Comparison of ENCODE assay signal across 8 mouse cellular contexts in genomic region chr15:79025687-79026308, GRCm38 (mm10). TPM values are rescaled to one million over a fixed set of nuclear protein-coding genes. Genes with fewer than 3 reads are reported as not detected.
A peak's percentile ranks its signal among the peaks of the same experiment; 100 is the strongest.
DNase-seq lines count a peak whose midpoint lies in the region; ATAC-seq and TF ChIP-seq lines count a peak whose summit lies in the region.

No protein-coding gene starts in this region.

- DNase-seq in cerebellum, postnatal 10 days, result peak; percentile 47 to 54
- no peak for DNase-seq in cerebellum, adult 8-10 months
- DNase-seq in hindbrain, postnatal 0 days (ENCODE audit: low spot score), result peak; percentile 39
- DNase-seq in liver, embryonic 14.5 days (ENCODE audit: low read depth in 3 of 3, low spot score in 3 of 3), result no peak
- DNase-seq in thymus, adult 2 months, result no peak
- DNase-seq in layer of hippocampus, postnatal 14 days (ENCODE audit: low spot score in 2 of 2), result no peak
- DNase-seq in MN1 (ENCODE audit: low spot score), result no peak

- 9% methylated on average over 15 of the region's 18 CpGs for WGBS in hindbrain, postnatal 0 days
- WGBS in liver, embryonic 14.5 days (ENCODE audit: insufficient replicate concordance), result 18% methylated on average over 17 of the region's 18 CpGs
- 50% methylated on average over 18 of the region's 18 CpGs for WGBS in thymus, adult 2 months

- H3K9ac ChIP-seq in hindbrain, postnatal 0 days (replicated peaks; ENCODE audit: low read length), result peak overlapping the region; percentile 28; the same call in 1 of the 2 replicates
- no peak overlapping the region for H3K9ac ChIP-seq in liver, embryonic 14.5 days (replicated peaks)

- H3K4me2 ChIP-seq in hindbrain, postnatal 0 days (ENCODE audit: low read depth, low read length), result peak overlapping the region; percentile 29
- peak overlapping the region; percentile 31 for H3K4me2 ChIP-seq in liver, embryonic 14.5 days (ENCODE audit: low read depth)

- H3K4me1 ChIP-seq in cortical plate, adult 2 months (ENCODE audit: control insufficient read depth, insufficient read depth, low read length), result peaks cover 8% of the 10 kb centered on the region
- peaks cover 17% of the 10 kb centered on the region; the same call in 1 of the 2 replicates for H3K4me1 ChIP-seq in hindbrain, postnatal 0 days (ENCODE audit: insufficient read depth, low read length)
- H3K4me1 ChIP-seq in liver, embryonic 14.5 days (replicated peaks; ENCODE audit: control insufficient read depth in 2 of 2, insufficient read depth in 2 of 2, low read length in 1 of 2), result peaks cover 0 to 8% of the 10 kb centered on the region in 2 experiments; a peak in 3 of 4 replicates
- peaks cover 26% of the 10 kb centered on the region for H3K4me1 ChIP-seq in thymus, adult 2 months (replicated peaks; ENCODE audit: control insufficient read depth, insufficient read depth, low read length)

- no peak for TF ChIP-seq POLR2A in cortical plate, adult 2 months (IDR thresholded peaks at IDR 0.05; ENCODE audit: extremely low read depth, insufficient read depth, low read length)
- TF ChIP-seq POLR2A in thymus, adult 2 months (IDR thresholded peaks at IDR 0.05; ENCODE audit: control insufficient read depth, extremely low read depth, insufficient read depth, low read length, poor library complexity), result no peak

- no peaks in the 10 kb centered on the region for H3K36me3 ChIP-seq in hindbrain, postnatal 0 days (ENCODE audit: insufficient read depth, low read length)
- H3K36me3 ChIP-seq in liver, embryonic 14.5 days (replicated peaks; ENCODE audit: control insufficient read depth, insufficient read depth, low read depth), result no peaks in the 10 kb centered on the region
- no peaks in the 10 kb centered on the region for H3K36me3 ChIP-seq in thymus, adult 2 months (ENCODE audit: control insufficient read depth, insufficient read depth, low read length)

- no peaks in the 10 kb centered on the region for H3K9me3 ChIP-seq in hindbrain, postnatal 0 days (ENCODE audit: low read length)
- no peaks in the 10 kb centered on the region for H3K9me3 ChIP-seq in liver, embryonic 14.5 days (ENCODE audit: control insufficient read depth, low read length)

- TF ChIP-seq EP300 in liver, embryonic 14.5 days (IDR thresholded peaks at IDR 0.05; ENCODE audit: low read depth), result no peak

- no peaks in the 10 kb centered on the region for H3K27me3 ChIP-seq in hindbrain, postnatal 0 days (ENCODE audit: insufficient read depth, low read length)
- peaks cover 59% of the 10 kb centered on the region for H3K27me3 ChIP-seq in liver, embryonic 14.5 days (ENCODE audit: control insufficient read depth, insufficient read depth, low read length)
- H3K27me3 ChIP-seq in thymus, adult 2 months (ENCODE audit: control insufficient read depth, insufficient read depth, low read length), result no peaks in the 10 kb centered on the region; the same call in 1 of the 2 replicates

- ATAC-seq in hindbrain, postnatal 0 days, result no peak
- no peak for ATAC-seq in liver, embryonic 14.5 days (ENCODE audit: insufficient read depth)

- peak overlapping the region; percentile 41 for H3K4me3 ChIP-seq in cortical plate, adult 2 months (ENCODE audit: insufficient read depth, low read length)
- H3K4me3 ChIP-seq in hindbrain, postnatal 0 days (ENCODE audit: low read length), result peak overlapping the region; percentile 8; the same call in 1 of the 2 replicates
- no peak overlapping the region for H3K4me3 ChIP-seq in liver, embryonic 14.5 days (ENCODE audit: insufficient read depth in 1 of 2, low read depth in 2 of 2, low read length in 2 of 2)
- H3K4me3 ChIP-seq in thymus, adult 2 months (ENCODE audit: control insufficient read depth, insufficient read depth, low read length), result no peak overlapping the region

- H3K27ac ChIP-seq in cortical plate, adult 2 months (ENCODE audit: insufficient read depth, low read length), result no peak overlapping the region
- H3K27ac ChIP-seq in hindbrain, postnatal 0 days, result 0 out of 2 replicates have a peak overlapping the region, but pooled peaks have one; percentile 97
- no peak overlapping the region for H3K27ac ChIP-seq in liver, embryonic 14.5 days
- no peak overlapping the region for H3K27ac ChIP-seq in thymus, adult 2 months (ENCODE audit: control insufficient read depth, insufficient read depth, low read length)

- no peak for TF ChIP-seq CTCF in cortical plate, adult 2 months (IDR thresholded peaks at IDR 0.05; ENCODE audit: extremely low read depth, insufficient read depth, low read length)
- TF ChIP-seq CTCF in hindbrain, postnatal 0 days (IDR thresholded peaks at IDR 0.05; ENCODE audit: low read depth), result no peak
- TF ChIP-seq CTCF in liver, embryonic 14.5 days (IDR thresholded peaks at IDR 0.05; ENCODE audit: low read depth), result no peak
- no peak for TF ChIP-seq CTCF in thymus, adult 2 months (IDR thresholded peaks at IDR 0.05; ENCODE audit: borderline replicate concordance, control insufficient read depth, extremely low read depth, insufficient read depth, low read length, poor library complexity)

RNA-seq across cellular contexts. Expression of gene H1f0, which starts 2.5 kb away (rescaled TPM):
- polyA plus RNA-seq in cortical plate, adult 2 months (2012; rRNA removed), result 109 and 124 TPM in 2 replicates
- 211 and 233 TPM in 2 replicates for total RNA-seq in hindbrain, postnatal 0 days (2014; rRNA removed)
- polyA plus RNA-seq in hindbrain, postnatal 0 days (2015; fragmentation: Nextera tagmentation; extraction: Ambion mirVana), result 259 and 272 TPM in 2 replicates
- 53.1 and 65.2 TPM in 2 replicates for polyA plus RNA-seq in liver, embryonic 14.5 days (2012; rRNA removed)
- 47.8 and 52.8 TPM in 2 replicates for polyA plus RNA-seq in liver, embryonic 14.5 days (2014; fragmentation: Nextera tagmentation; extraction: Ambion mirVana)
- polyA plus RNA-seq in thymus, adult 2 months (2012; rRNA removed), result 35.7 and 52.0 TPM in 2 replicates
- 10 to 100 TPM; 88.8 to 94.3 TPM for total RNA-seq in layer of hippocampus, postnatal 14 days (2021)

RNA-seq across cellular contexts. Expression of gene Galr3, which starts 15.9 kb away (rescaled TPM):
- 0.26 and 0.38 TPM in 2 replicates for polyA plus RNA-seq in cortical plate, adult 2 months (2012; rRNA removed)
- 0.47 and 1.2 TPM in 2 replicates for total RNA-seq in hindbrain, postnatal 0 days (2014; rRNA removed)
- 0.20 and 0.25 TPM in 2 replicates for polyA plus RNA-seq in hindbrain, postnatal 0 days (2015; fragmentation: Nextera tagmentation; extraction: Ambion mirVana)
- 0.30 and 0.50 TPM in 2 replicates for polyA plus RNA-seq in liver, embryonic 14.5 days (2012; rRNA removed)
- polyA plus RNA-seq in liver, embryonic 14.5 days (2014; fragmentation: Nextera tagmentation; extraction: Ambion mirVana), result not detected in 2 replicates
- polyA plus RNA-seq in thymus, adult 2 months (2012; rRNA removed), result 0.71 and 1.6 TPM in 2 replicates
- under 1 TPM in 1 of 2 experiments, not detected in 1; 0.72 TPM for total RNA-seq in layer of hippocampus, postnatal 14 days (2021)

RNA-seq across cellular contexts. Expression of gene Ankrd54, which starts 36.9 kb away (rescaled TPM):
- polyA plus RNA-seq in cortical plate, adult 2 months (2012; rRNA removed), result 26.5 and 28.2 TPM in 2 replicates
- 60.4 and 62.5 TPM in 2 replicates for total RNA-seq in hindbrain, postnatal 0 days (2014; rRNA removed)
- polyA plus RNA-seq in hindbrain, postnatal 0 days (2015; fragmentation: Nextera tagmentation; extraction: Ambion mirVana), result 36.7 and 42.4 TPM in 2 replicates
- 39.9 and 43.4 TPM in 2 replicates for polyA plus RNA-seq in liver, embryonic 14.5 days (2012; rRNA removed)
- 37.7 and 48.3 TPM in 2 replicates for polyA plus RNA-seq in liver, embryonic 14.5 days (2014; fragmentation: Nextera tagmentation; extraction: Ambion mirVana)
- 171 and 181 TPM in 2 replicates for polyA plus RNA-seq in thymus, adult 2 months (2012; rRNA removed)
- total RNA-seq in layer of hippocampus, postnatal 14 days (2021), result 10 to 100 TPM; 18.9 to 19.0 TPM

RNA-seq across cellular contexts. Expression of gene Eif3l, which starts 49.2 kb away (rescaled TPM):
- polyA plus RNA-seq in cortical plate, adult 2 months (2012; rRNA removed), result 86.8 and 93.0 TPM in 2 replicates
- total RNA-seq in hindbrain, postnatal 0 days (2014; rRNA removed), result 221 and 229 TPM in 2 replicates
- 163 and 164 TPM in 2 replicates for polyA plus RNA-seq in hindbrain, postnatal 0 days (2015; fragmentation: Nextera tagmentation; extraction: Ambion mirVana)
- polyA plus RNA-seq in liver, embryonic 14.5 days (2012; rRNA removed), result 99.9 and 104 TPM in 2 replicates
- polyA plus RNA-seq in liver, embryonic 14.5 days (2014; fragmentation: Nextera tagmentation; extraction: Ambion mirVana), result 130 and 132 TPM in 2 replicates
- 205 and 212 TPM in 2 replicates for polyA plus RNA-seq in thymus, adult 2 months (2012; rRNA removed)
- total RNA-seq in layer of hippocampus, postnatal 14 days (2021), result 10 to 100 TPM; 82.2 to 83.1 TPM

Comparison
In these comparisons a context has a peak if more than half of its experiments do, and no peak if none do; other contexts are left out.
1. DNase-seq: peak in cerebellum, postnatal 10 days (2 of 2) and hindbrain, postnatal 0 days (single experiment); none in cerebellum, adult 8-10 months (single experiment), liver, embryonic 14.5 days (0 of 3), thymus, adult 2 months (single experiment), layer of hippocampus, postnatal 14 days (0 of 2) and MN1 (single experiment).
2. H3K4me3 ChIP-seq: peak in cortical plate, adult 2 months (single experiment) and hindbrain, postnatal 0 days (single experiment); none in liver, embryonic 14.5 days (0 of 2) and thymus, adult 2 months (single experiment).